Mouse (Mus musculus): Measurements from ENCODE around the gene Aoc1. TPM values are rescaled to one million over a fixed set of nuclear protein-coding genes. Genes with fewer than 3 reads are reported as not detected.

The Aoc1 gene
- total RNA-seq, 2 experiments from 2014 or later, result not detected

DNA sequence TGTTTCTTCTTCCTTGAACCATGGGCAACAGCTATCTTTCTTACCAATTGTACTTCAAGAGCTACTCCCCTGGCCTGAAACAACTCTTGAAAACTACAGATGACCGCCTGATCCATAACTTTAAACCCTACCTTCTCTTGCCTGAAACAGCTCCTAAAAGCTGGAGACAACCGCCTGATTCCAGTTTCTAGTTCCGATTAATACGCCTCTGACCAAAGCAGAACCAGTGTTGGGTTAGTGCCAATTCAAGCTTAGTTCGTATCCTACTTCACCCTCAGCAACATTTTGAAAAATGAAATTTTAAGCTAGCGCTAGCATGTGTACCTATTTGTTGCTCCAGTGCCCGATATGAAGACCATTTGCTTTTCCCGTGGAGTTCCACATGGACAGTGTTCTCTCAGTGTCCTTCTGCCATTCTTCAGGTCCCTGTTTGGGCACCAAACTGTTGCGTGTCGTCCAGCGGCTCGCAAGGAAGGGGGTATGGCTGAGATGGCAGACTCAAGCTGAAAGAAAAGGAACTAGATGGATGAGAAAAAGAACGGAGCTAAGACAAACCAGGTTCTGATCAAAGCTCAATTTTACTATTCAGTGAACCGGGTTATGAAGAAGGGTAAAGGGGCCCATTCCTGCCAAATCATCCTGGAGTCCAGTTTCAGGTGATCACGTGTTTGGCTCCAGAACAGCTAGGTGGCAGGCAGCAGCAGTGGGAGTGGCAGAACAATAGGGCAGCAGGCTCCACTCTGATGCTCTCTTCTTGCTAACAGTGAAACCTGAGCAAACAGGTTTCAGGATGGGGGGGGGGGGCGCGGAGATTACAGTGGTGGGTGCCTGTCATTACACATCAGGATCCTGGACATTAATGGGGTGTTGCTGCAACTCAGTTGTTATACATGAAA is 30.1 kb downstream of the Aoc1 start:
- no peak for ATAC-seq (replicated peaks; ENCODE audit: low FRiP score, poor library complexity, severe bottlenecking)

DNA sequence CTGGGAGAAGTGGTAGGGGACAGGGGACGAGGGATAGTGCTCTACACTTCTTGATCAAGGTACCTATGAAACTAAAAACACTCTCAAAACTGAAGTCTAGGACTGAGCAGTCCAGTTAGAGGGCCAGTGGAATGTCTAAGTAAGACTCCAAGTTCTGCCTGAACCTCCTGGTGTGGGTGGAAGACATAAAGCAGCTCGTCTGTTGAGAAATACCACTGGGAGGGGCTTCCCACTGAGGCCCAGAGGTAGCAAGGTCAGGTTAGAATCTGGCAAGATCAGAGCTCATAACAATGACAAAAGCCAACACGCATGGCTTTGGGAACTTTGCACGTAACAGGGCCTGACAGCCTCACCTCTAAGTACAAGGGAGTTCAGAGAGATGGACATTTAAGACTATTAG is 30.7 kb downstream of the Aoc1 start:
- no peak for ATAC-seq (replicated peaks; ENCODE audit: low FRiP score, poor library complexity, severe bottlenecking)

DNA sequence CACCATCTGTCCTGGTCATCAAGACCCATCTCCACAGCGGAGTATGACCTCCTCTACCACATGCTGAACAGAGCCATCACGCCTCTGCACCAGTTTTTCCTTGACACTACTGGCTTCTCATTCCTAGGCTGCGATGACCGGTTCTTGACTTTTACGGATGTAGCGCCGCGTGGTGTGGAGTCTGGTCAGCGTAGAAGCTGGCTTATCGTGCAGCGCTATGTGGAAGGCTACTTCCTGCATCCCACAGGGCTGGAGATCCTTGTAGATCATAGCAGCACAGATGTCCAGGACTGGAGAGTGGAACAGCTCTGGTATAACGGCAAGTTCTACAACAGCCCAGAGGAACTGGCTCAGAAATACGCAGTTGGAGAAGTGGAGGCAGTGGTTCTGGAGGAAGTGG is 32.9 kb downstream of the Aoc1 start:
- no peak for ATAC-seq (replicated peaks; ENCODE audit: low FRiP score, poor library complexity, severe bottlenecking)

- no peak for ATAC-seq (replicated peaks; ENCODE audit: low FRiP score, poor library complexity, severe bottlenecking)
Measured at GRCm38 (mm10) chr6:48906371-48906770, 33.7 kb downstream of the Aoc1 start.

- ATAC-seq (replicated peaks; ENCODE audit: low FRiP score, poor library complexity, severe bottlenecking), result no peak
Measured at GRCm38 (mm10) chr6:48909229-48909628, 36.5 kb downstream of the Aoc1 start.

DNA sequence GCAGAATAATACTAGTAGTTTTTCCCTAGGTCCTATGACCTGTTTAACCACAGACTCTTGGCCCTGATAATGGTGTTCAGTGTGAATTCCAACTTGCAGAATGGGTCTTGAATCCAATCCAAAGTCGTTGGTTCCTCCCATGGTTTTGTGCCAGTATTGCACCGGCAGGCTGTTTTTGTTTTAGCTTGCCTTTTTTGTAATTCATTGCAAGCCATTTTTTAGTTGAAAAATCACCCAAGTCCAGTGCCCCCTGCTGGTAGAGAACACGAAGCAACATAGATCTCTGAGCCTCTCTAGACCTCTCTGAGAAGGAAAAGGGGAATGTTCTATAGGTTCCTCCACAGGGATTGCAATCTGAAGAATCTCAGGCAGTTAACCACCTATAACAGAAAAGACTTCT is 39.3 kb downstream of the Aoc1 start:
- no peak for ATAC-seq (replicated peaks; ENCODE audit: low FRiP score, poor library complexity, severe bottlenecking)

GRCm38 (mm10) chr6:48913587-48913986 is 40.9 kb downstream of the Aoc1 start:
- no peak for ATAC-seq (replicated peaks; ENCODE audit: low FRiP score, poor library complexity, severe bottlenecking)

GRCm38 (mm10) chr6:48929595-48929994 is 56.9 kb downstream of the Aoc1 start, which contains the start of gene 1600015I10Rik:
Gene 1600015I10Rik (plus strand): TSS chr6:48929895.
- ATAC-seq (replicated peaks; ENCODE audit: low FRiP score, poor library complexity, severe bottlenecking), result no peak

GRCm38 (mm10) chr6:48949596-48949995 is 76.9 kb downstream of the Aoc1 start:
- ATAC-seq (replicated peaks; ENCODE audit: low FRiP score, poor library complexity, severe bottlenecking), result no peak

DNA sequence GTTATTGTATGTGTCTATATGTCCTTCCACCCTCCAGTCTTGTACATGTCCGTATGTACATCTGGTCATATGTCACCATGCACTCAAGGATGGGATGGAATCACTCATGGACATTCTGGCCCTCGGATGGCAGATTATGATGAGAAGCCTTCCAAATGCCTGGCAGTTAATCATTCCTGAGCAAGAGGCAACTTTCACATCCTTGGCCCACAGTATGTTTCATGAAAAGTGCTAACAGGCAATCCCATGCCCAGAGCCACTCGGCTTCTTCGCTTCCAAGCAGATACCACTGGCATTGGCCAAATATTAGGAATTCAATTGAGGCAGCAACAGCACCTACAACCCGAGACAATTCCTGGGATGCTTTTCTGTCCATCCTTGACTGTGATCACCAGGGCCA is 78.0 kb downstream of the Aoc1 start:
- ATAC-seq (replicated peaks; ENCODE audit: low FRiP score, poor library complexity, severe bottlenecking), result no peak

- ATAC-seq (replicated peaks; ENCODE audit: low FRiP score, poor library complexity, severe bottlenecking), result no peak
Measured at GRCm38 (mm10) chr6:48951630-48952029, 78.9 kb downstream of the Aoc1 start.

GRCm38 (mm10) chr6:48953220-48953619 is 80.5 kb downstream of the Aoc1 start:
- ATAC-seq (replicated peaks; ENCODE audit: low FRiP score, poor library complexity, severe bottlenecking), result no peak

DNA sequence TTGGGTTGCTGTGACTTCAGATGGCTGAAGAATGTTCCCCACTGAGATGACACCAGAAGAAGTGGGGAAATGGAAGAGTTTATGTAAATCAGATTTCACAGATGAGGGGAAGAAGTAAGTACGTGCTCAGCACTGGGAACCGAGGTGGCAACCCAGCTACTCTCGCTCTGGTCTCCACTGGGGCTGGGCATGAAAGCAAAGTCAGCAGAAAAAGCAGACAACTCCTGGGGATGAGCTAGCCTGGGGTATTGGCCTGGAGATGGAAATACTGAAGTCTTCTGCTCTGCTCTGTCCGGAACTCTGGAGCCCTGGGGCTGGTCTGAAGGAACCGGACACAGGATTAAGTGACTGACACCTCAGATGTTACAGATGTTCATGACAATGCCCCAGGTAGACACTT is 81.5 kb downstream of the Aoc1 start:
- no peak for ATAC-seq (replicated peaks; ENCODE audit: low FRiP score, poor library complexity, severe bottlenecking)

- no peak for ATAC-seq (replicated peaks; ENCODE audit: low FRiP score, poor library complexity, severe bottlenecking)
Measured at GRCm38 (mm10) chr6:48954946-48955345, 82.2 kb downstream of the Aoc1 start.

DNA sequence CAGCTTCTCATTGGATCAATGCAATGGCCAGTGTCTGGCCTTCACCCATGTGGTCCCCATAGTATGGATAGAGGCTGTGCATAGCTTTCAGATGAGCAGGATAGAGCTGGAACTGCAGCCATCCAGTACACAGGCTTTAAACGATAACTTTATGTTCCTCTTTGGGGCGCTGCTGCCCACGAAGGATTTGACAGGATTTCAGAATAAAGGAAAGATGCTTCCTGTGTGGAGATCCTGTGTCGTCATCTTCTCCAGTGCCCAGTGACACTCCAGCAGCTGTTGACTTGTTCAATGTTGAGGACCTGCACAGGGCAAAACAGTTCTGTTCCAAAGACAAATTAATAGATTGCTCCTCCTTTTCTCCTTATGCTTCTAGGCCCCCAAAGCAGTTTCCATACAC is 84.1 kb downstream of the Aoc1 start:
- ATAC-seq (replicated peaks; ENCODE audit: low FRiP score, poor library complexity, severe bottlenecking), result no peak

- ATAC-seq (replicated peaks; ENCODE audit: low FRiP score, poor library complexity, severe bottlenecking), result no peak
Measured at GRCm38 (mm10) chr6:48958053-48958452, 85.4 kb downstream of the Aoc1 start.

Other genes starting within 250 kb of the Aoc1 start
- gene AI854703, start 246.1 kb upstream of the Aoc1 start, total RNA-seq (2015; ENCODE audit: low replicate concordance), result not detected in 2 replicates
- gene AI854703, start 246.1 kb upstream of the Aoc1 start, total RNA-seq (2017; ENCODE audit: low replicate concordance), result not detected in 2 replicates
- 1.0 TPM in 1 of 2 replicates, not detected in the other for gene Gimap8, start 225.7 kb upstream of the Aoc1 start, total RNA-seq (2015; ENCODE audit: low replicate concordance)
- gene Gimap8, start 225.7 kb upstream of the Aoc1 start, total RNA-seq (2017; ENCODE audit: low replicate concordance), result 0.26 and 2.5 TPM in 2 replicates
- 6.3 and 12.1 TPM in 2 replicates for gene Gimap9, start 196.8 kb upstream of the Aoc1 start, total RNA-seq (2015; ENCODE audit: low replicate concordance)
- 4.7 and 5.9 TPM in 2 replicates for gene Gimap9, start 196.8 kb upstream of the Aoc1 start, total RNA-seq (2017; ENCODE audit: low replicate concordance)
- gene Gimap4, start 188.3 kb upstream of the Aoc1 start, total RNA-seq (2015; ENCODE audit: low replicate concordance), result 2.7 and 3.3 TPM in 2 replicates
- 4.5 and 5.2 TPM in 2 replicates for gene Gimap4, start 188.3 kb upstream of the Aoc1 start, total RNA-seq (2017; ENCODE audit: low replicate concordance)
- gene Gimap6, start 164.7 kb upstream of the Aoc1 start, total RNA-seq (2015; ENCODE audit: low replicate concordance), result 0.58 and 6.5 TPM in 2 replicates
- 4.2 and 7.2 TPM in 2 replicates for gene Gimap6, start 164.7 kb upstream of the Aoc1 start, total RNA-seq (2017; ENCODE audit: low replicate concordance)
- not detected in 2 replicates for gene Gm28053, start 154.3 kb upstream of the Aoc1 start, total RNA-seq (2015; ENCODE audit: low replicate concordance)
- 1.8 TPM in 1 of 2 replicates, not detected in the other for gene Gm28053, start 154.3 kb upstream of the Aoc1 start, total RNA-seq (2017; ENCODE audit: low replicate concordance)
- not detected in 2 replicates for gene Gimap7, start 154.3 kb upstream of the Aoc1 start, total RNA-seq (2015; ENCODE audit: low replicate concordance)
- 2.6 TPM in 1 of 2 replicates, not detected in the other for gene Gimap7, start 154.3 kb upstream of the Aoc1 start, total RNA-seq (2017; ENCODE audit: low replicate concordance)
- 5.0 TPM in 1 of 2 replicates, not detected in the other for gene Gimap1, start 133.8 kb upstream of the Aoc1 start, total RNA-seq (2015; ENCODE audit: low replicate concordance)
- 0.17 and 1.1 TPM in 2 replicates for gene Gimap1, start 133.8 kb upstream of the Aoc1 start, total RNA-seq (2017; ENCODE audit: low replicate concordance)
- gene Gimap5, start 126.7 kb upstream of the Aoc1 start, total RNA-seq (2015; ENCODE audit: low replicate concordance), result 4.4 TPM in 1 of 2 replicates, not detected in the other
- gene Gimap5, start 126.7 kb upstream of the Aoc1 start, total RNA-seq (2017; ENCODE audit: low replicate concordance), result 2.6 and 6.8 TPM in 2 replicates
- 2.1 TPM in 1 of 2 replicates, not detected in the other for gene Gimap3, start 102.0 kb upstream of the Aoc1 start, total RNA-seq (2015; ENCODE audit: low replicate concordance)
- 1.1 and 2.0 TPM in 2 replicates for gene Gimap3, start 102.0 kb upstream of the Aoc1 start, total RNA-seq (2017; ENCODE audit: low replicate concordance)
- 10.4 and 12.7 TPM in 2 replicates for gene Tmem176a, start 32.0 kb upstream of the Aoc1 start, total RNA-seq (2015; ENCODE audit: low replicate concordance)
- 1.4 and 3.2 TPM in 2 replicates for gene Tmem176a, start 32.0 kb upstream of the Aoc1 start, total RNA-seq (2017; ENCODE audit: low replicate concordance)
- 11.5 and 22.5 TPM in 2 replicates for gene Tmem176b, start 31.4 kb upstream of the Aoc1 start, total RNA-seq (2015; ENCODE audit: low replicate concordance)
- gene Tmem176b, start 31.4 kb upstream of the Aoc1 start, total RNA-seq (2017; ENCODE audit: low replicate concordance), result 5.7 and 25.1 TPM in 2 replicates
- gene 1600015I10Rik, start 57.0 kb downstream of the Aoc1 start, total RNA-seq (2015; ENCODE audit: low replicate concordance), result not detected in 2 replicates
- not detected in 2 replicates for gene 1600015I10Rik, start 57.0 kb downstream of the Aoc1 start, total RNA-seq (2017; ENCODE audit: low replicate concordance)
- not detected in 2 replicates for gene Doxl2, start 102.1 kb downstream of the Aoc1 start, total RNA-seq (2015; ENCODE audit: low replicate concordance)
- not detected in 2 replicates for gene Doxl2, start 102.1 kb downstream of the Aoc1 start, total RNA-seq (2017; ENCODE audit: low replicate concordance)
- not detected in 2 replicates for gene Svs1, start 114.0 kb downstream of the Aoc1 start, total RNA-seq (2015; ENCODE audit: low replicate concordance)
- gene Svs1, start 114.0 kb downstream of the Aoc1 start, total RNA-seq (2017; ENCODE audit: low replicate concordance), result not detected in 2 replicates
- not detected in 2 replicates for gene Gpnmb, start 163.7 kb downstream of the Aoc1 start, total RNA-seq (2015; ENCODE audit: low replicate concordance)
- 0.70 TPM in 1 of 2 replicates, not detected in the other for gene Gpnmb, start 163.7 kb downstream of the Aoc1 start, total RNA-seq (2017; ENCODE audit: low replicate concordance)
- gene Malsu1, start 200.9 kb downstream of the Aoc1 start, total RNA-seq (2015; ENCODE audit: low replicate concordance), result 4.8 and 14.2 TPM in 2 replicates
- gene Malsu1, start 200.9 kb downstream of the Aoc1 start, total RNA-seq (2017; ENCODE audit: low replicate concordance), result 0.77 and 2.2 TPM in 2 replicates

Measured in erythroblast, adult 5-6 weeks (primary cell).